Mouse (Mus musculus) testis, adult 2 months (tissue): ENCODE measurements around the gene Scgn.

ENCODE experiments used
- CTCF ChIP-seq: fragments of 200-500 bp; IDR thresholded peaks from 2 replicates; pipeline ENCODE4 v1.5.1; 2012; ENCODE audit warnings: low read depth, mild to moderate bottlenecking, inconsistent platforms, low read length, moderate library complexity; ENCODE audit not compliant: control insufficient read depth, insufficient read depth, insufficient replicate concordance
- POLR2A ChIP-seq: fragments of 200-500 bp; IDR thresholded peaks from 2 replicates; pipeline ENCODE4 v1.6.1; 2012; ENCODE audit warnings: low read depth, mild to moderate bottlenecking, inconsistent platforms, low read length, moderate library complexity; ENCODE audit not compliant: control insufficient read depth

GRCm38 (mm10) chr13:24001797-24002196 is 10.8 kb upstream of the Scgn start:
- no peak for TF ChIP-seq CTCF
- no peak for TF ChIP-seq POLR2A
